Mouse (Mus musculus): ENCODE results near the gene 1600002K03Rik. TPM values are rescaled to one million over a fixed set of nuclear protein-coding genes. Genes with fewer than 3 reads are reported as not detected.

Gene 1600002K03Rik
- polyA plus RNA-seq, 1 experiment from 2014 or later: 8.4 TPM

GRCm38 (mm10) chr10:80175536-80176269, 3.0 kb downstream of the 1600002K03Rik start:
- no peaks in the 10 kb centered on the region; the same call in 1 of the 2 replicates for H3K9me3 ChIP-seq (replicated peaks; ENCODE audit: control insufficient read depth, low read length)
- no peak overlapping the region for H3K9ac ChIP-seq (ENCODE audit: low read depth, low read length)
- no peak overlapping the region for H3K4me2 ChIP-seq (ENCODE audit: low read depth, low read length)
- H3K36me3 ChIP-seq (ENCODE audit: control insufficient read depth, insufficient read depth): peaks cover 15% of the 10 kb centered on the region
- no peak overlapping the region for H3K4me3 ChIP-seq (ENCODE audit: low read depth, low read length)
- no peak for ATAC-seq (ENCODE audit: low read depth)
- WGBS (ENCODE audit: insufficient replicate concordance): 26% methylated on average over 4 of the region's 4 CpGs
- H3K4me1 ChIP-seq (ENCODE audit: control insufficient read depth, low read depth, low read length): peaks cover 27% of the 10 kb centered on the region
- no peak overlapping the region for H3K27ac ChIP-seq (ENCODE audit: low read length)
- peaks cover 31% of the 10 kb centered on the region for H3K27me3 ChIP-seq (ENCODE audit: control insufficient read depth, insufficient read depth, low read depth, low read length)

GRCm38 (mm10) chr10:80176270-80176834, 3.6 kb downstream of the 1600002K03Rik start:
- 65% methylated on average over 5 of the region's 5 CpGs for WGBS (ENCODE audit: insufficient replicate concordance)

GRCm38 (mm10) chr10:80177441-80178279, 4.9 kb downstream of the 1600002K03Rik start:
- WGBS (ENCODE audit: insufficient replicate concordance): 64% methylated on average over 7 of the region's 7 CpGs
- H3K9ac ChIP-seq (ENCODE audit: low read depth, low read length): no peak overlapping the region
- peaks cover 19% of the 10 kb centered on the region for H3K4me1 ChIP-seq (ENCODE audit: control insufficient read depth, low read depth, low read length)
- no peak for ATAC-seq (ENCODE audit: low read depth)
- no peak overlapping the region for H3K27ac ChIP-seq (ENCODE audit: low read length)
- H3K4me2 ChIP-seq (ENCODE audit: low read depth, low read length): no peak overlapping the region
- H3K9me3 ChIP-seq (replicated peaks; ENCODE audit: control insufficient read depth, low read length): no peaks in the 10 kb centered on the region
- H3K27me3 ChIP-seq (ENCODE audit: control insufficient read depth, insufficient read depth, low read depth, low read length): peaks cover 36% of the 10 kb centered on the region
- H3K36me3 ChIP-seq (ENCODE audit: control insufficient read depth, insufficient read depth): no peaks in the 10 kb centered on the region
- H3K4me3 ChIP-seq (ENCODE audit: low read depth, low read length): no peak overlapping the region

More at GRCm38 (mm10) chr10:80176270-80176834, 3.6 kb downstream of the 1600002K03Rik start:
- peaks cover 9% of the 10 kb centered on the region for H3K36me3 ChIP-seq (ENCODE audit: control insufficient read depth, insufficient read depth)
- no peak overlapping the region for H3K27ac ChIP-seq (ENCODE audit: low read length)
- no peak for ATAC-seq (ENCODE audit: low read depth)
- no peak overlapping the region for H3K9ac ChIP-seq (ENCODE audit: low read depth, low read length)
- no peak overlapping the region for H3K4me3 ChIP-seq (ENCODE audit: low read depth, low read length)
- peaks cover 36% of the 10 kb centered on the region for H3K27me3 ChIP-seq (ENCODE audit: control insufficient read depth, insufficient read depth, low read depth, low read length)
- H3K9me3 ChIP-seq (replicated peaks; ENCODE audit: control insufficient read depth, low read length): no peaks in the 10 kb centered on the region; the same call in 1 of the 2 replicates
- H3K4me2 ChIP-seq (ENCODE audit: low read depth, low read length): no peak overlapping the region
- H3K4me1 ChIP-seq (ENCODE audit: control insufficient read depth, low read depth, low read length): peaks cover 27% of the 10 kb centered on the region

GRCm38 (mm10) chr10:80179068-80180051, 6.6 kb downstream of the 1600002K03Rik start, which contains the start of gene Efna2:
Gene Efna2, plus strand, starts transcription at chr10:80179482.
- 0 out of 2 replicates have a peak, but pooled peaks have one; percentile 7 for ATAC-seq (ENCODE audit: low read depth)
- peaks cover 36% of the 10 kb centered on the region for H3K27me3 ChIP-seq (ENCODE audit: control insufficient read depth, insufficient read depth, low read depth, low read length)
- peak within 1 kb of the TSS; percentile 54 for H3K4me3 ChIP-seq (ENCODE audit: low read depth, low read length)
- peak within 1 kb of the TSS; percentile 66 for H3K4me2 ChIP-seq (ENCODE audit: low read depth, low read length)
- 2% methylated on average over 75 of the region's 106 CpGs for WGBS (ENCODE audit: insufficient replicate concordance)
- H3K36me3 ChIP-seq (ENCODE audit: control insufficient read depth, insufficient read depth): no peaks in the 10 kb centered on the region
- no peaks in the 10 kb centered on the region for H3K9me3 ChIP-seq (replicated peaks; ENCODE audit: control insufficient read depth, low read length)
- H3K4me1 ChIP-seq (ENCODE audit: control insufficient read depth, low read depth, low read length): peaks cover 13% of the 10 kb centered on the region
- no peak within 1 kb of the TSS for H3K27ac ChIP-seq (ENCODE audit: low read length)
- H3K9ac ChIP-seq (ENCODE audit: low read depth, low read length): peak within 1 kb of the TSS; percentile 38; the same call in 1 of the 2 replicates

GRCm38 (mm10) chr10:80180288-80180687, 7.5 kb downstream of the 1600002K03Rik start:
- Histone ChIP-seq H3K36me3 (ENCODE audit: control insufficient read depth, insufficient read depth) (no peaks in the 10 kb centered on the region), H3K9ac (ENCODE audit: low read depth, low read length) (no peak overlapping the region), H3K27me3 (ENCODE audit: control insufficient read depth, insufficient read depth, low read depth, low read length) (peaks cover 41% of the 10 kb centered on the region), H3K4me1 (ENCODE audit: control insufficient read depth, low read depth, low read length) (peaks cover 8% of the 10 kb centered on the region), H3K27ac (ENCODE audit: low read length) (no peak overlapping the region), H3K4me2 (ENCODE audit: low read depth, low read length) (no peak overlapping the region), H3K4me3 (ENCODE audit: low read depth, low read length) (no peak overlapping the region), H3K9me3 (replicated peaks; ENCODE audit: control insufficient read depth, low read length) (no peaks in the 10 kb centered on the region)
- 49% methylated on average over 6 of the region's 6 CpGs for WGBS (ENCODE audit: insufficient replicate concordance)
- no peak for ATAC-seq (ENCODE audit: low read depth)

- no peak overlapping the region for H3K9ac ChIP-seq (ENCODE audit: low read depth, low read length)
- ATAC-seq (ENCODE audit: low read depth): no peak
- no peak overlapping the region for H3K27ac ChIP-seq (ENCODE audit: low read length)
- H3K9me3 ChIP-seq (replicated peaks; ENCODE audit: control insufficient read depth, low read length): no peaks in the 10 kb centered on the region
- peaks cover 8% of the 10 kb centered on the region for H3K4me1 ChIP-seq (ENCODE audit: control insufficient read depth, low read depth, low read length)
- H3K4me3 ChIP-seq (ENCODE audit: low read depth, low read length): no peak overlapping the region
- 59% methylated on average over 5 of the region's 5 CpGs for WGBS (ENCODE audit: insufficient replicate concordance)
- H3K27me3 ChIP-seq (ENCODE audit: control insufficient read depth, insufficient read depth, low read depth, low read length): peaks cover 44% of the 10 kb centered on the region
- no peaks in the 10 kb centered on the region for H3K36me3 ChIP-seq (ENCODE audit: control insufficient read depth, insufficient read depth)
- no peak overlapping the region for H3K4me2 ChIP-seq (ENCODE audit: low read depth, low read length)
Observed at GRCm38 (mm10) chr10:80180823-80181222, 8.1 kb downstream of the 1600002K03Rik start.

GRCm38 (mm10) chr10:80182547-80182946, 9.8 kb downstream of the 1600002K03Rik start:
- 72% methylated on average over 7 of the region's 7 CpGs for WGBS (ENCODE audit: insufficient replicate concordance)
- H3K27me3 ChIP-seq (ENCODE audit: control insufficient read depth, insufficient read depth, low read depth, low read length): peaks cover 61% of the 10 kb centered on the region
- peaks cover 8% of the 10 kb centered on the region for H3K4me1 ChIP-seq (ENCODE audit: control insufficient read depth, low read depth, low read length)
- H3K36me3 ChIP-seq (ENCODE audit: control insufficient read depth, insufficient read depth): no peaks in the 10 kb centered on the region
- H3K4me2 ChIP-seq (ENCODE audit: low read depth, low read length): no peak overlapping the region
- no peak overlapping the region for H3K9ac ChIP-seq (ENCODE audit: low read depth, low read length)
- H3K4me3 ChIP-seq (ENCODE audit: low read depth, low read length): no peak overlapping the region
- no peaks in the 10 kb centered on the region for H3K9me3 ChIP-seq (replicated peaks; ENCODE audit: control insufficient read depth, low read length)
- ATAC-seq (ENCODE audit: low read depth): no peak
- H3K27ac ChIP-seq (ENCODE audit: low read length): no peak overlapping the region

- no peaks in the 10 kb centered on the region for H3K9me3 ChIP-seq (replicated peaks; ENCODE audit: control insufficient read depth, low read length)
Observed at GRCm38 (mm10) chr10:80186649-80187048, 13.9 kb downstream of the 1600002K03Rik start.

More at GRCm38 (mm10) chr10:80186649-80187048, 13.9 kb downstream of the 1600002K03Rik start:
- ATAC-seq (ENCODE audit: low read depth): no peak
- no peak overlapping the region for H3K4me3 ChIP-seq (ENCODE audit: low read depth, low read length)
- no peak overlapping the region for H3K4me2 ChIP-seq (ENCODE audit: low read depth, low read length)
- H3K27ac ChIP-seq (ENCODE audit: low read length): no peak overlapping the region
- no peak overlapping the region for H3K9ac ChIP-seq (ENCODE audit: low read depth, low read length)
- 28% methylated on average over 27 of the region's 27 CpGs for WGBS (ENCODE audit: insufficient replicate concordance)
- H3K27me3 ChIP-seq (ENCODE audit: control insufficient read depth, insufficient read depth, low read depth, low read length): peaks cover 64% of the 10 kb centered on the region
- no peaks in the 10 kb centered on the region for H3K36me3 ChIP-seq (ENCODE audit: control insufficient read depth, insufficient read depth)
- H3K4me1 ChIP-seq (ENCODE audit: control insufficient read depth, low read depth, low read length): peaks cover 3% of the 10 kb centered on the region; the same call in 1 of the 2 replicates

Data from liver, embryonic 16.5 days (tissue).